Mouse (Mus musculus) lung, postnatal 0 days (tissue): Measurements from ENCODE around the gene Eps8. TPM values are rescaled to one million over a fixed set of nuclear protein-coding genes. Genes with fewer than 3 reads are reported as not detected.

Source experiments
- ATAC-seq: fragments of 200-750 bp; cut with Nextera tagmentation; 2 replicates; pipeline ENCODE4 v1.8.0; 2017; ENCODE audit warnings: moderate library complexity
- DNase-seq: peaks from one replicate; pipeline ENCODE4 v3.0.0-alpha.2; 2016; ENCODE audit warnings: low spot score
- H3K27ac ChIP-seq: fragments of 300-500 bp; sonication (generic); 2 replicates; pipeline ENCODE4 v1.5.1; 2014; ENCODE audit warnings: antibody characterized with exemption, mild to moderate bottlenecking, low read length, mixed read lengths
- H3K27me3 ChIP-seq: fragments of 300-500 bp; sonication (generic); replicated peaks from 2 replicates; pipeline ENCODE4 v1.6.1; 2014; ENCODE audit warnings: low read length, mixed read lengths; ENCODE audit not compliant: insufficient read depth
- H3K36me3 ChIP-seq: fragments of 300-500 bp; sonication (generic); 2 replicates; pipeline ENCODE4 v1.6.1; 2014; ENCODE audit warnings: low read length, mixed read lengths; ENCODE audit not compliant: insufficient read depth
- H3K4me1 ChIP-seq: fragments of 300-500 bp; sonication (generic); 2 replicates; pipeline ENCODE4 v1.6.1; 2014; ENCODE audit warnings: antibody characterized with exemption, low read depth, low read length, mixed read lengths; ENCODE audit not compliant: insufficient read depth
- H3K4me2 ChIP-seq: fragments of 300-500 bp; sonication (generic); replicated peaks from 2 replicates; pipeline ENCODE4 v1.6.1; 2014; ENCODE audit warnings: low read depth, mild to moderate bottlenecking, low read length, moderate library complexity, mixed read lengths
- H3K4me3 ChIP-seq: fragments of 300-500 bp; sonication (generic); 2 replicates; pipeline ENCODE4 v1.5.1; 2014; ENCODE audit warnings: low read depth, low read length
- H3K9ac ChIP-seq: fragments of 300-500 bp; sonication (generic); replicated peaks from 2 replicates; pipeline ENCODE4 v1.6.1; 2014; ENCODE audit warnings: low read depth, mild to moderate bottlenecking
- H3K9me3 ChIP-seq: fragments of 300-500 bp; sonication (generic); 2 replicates; pipeline ENCODE4 v1.6.1; 2016; ENCODE audit warnings: low read length, mixed read lengths
- CTCF ChIP-seq: IDR thresholded peaks from 2 replicates; pipeline ENCODE4 v1.5.1; 2016; ENCODE audit warnings: antibody characterized with exemption, mild to moderate bottlenecking
- EP300 ChIP-seq: IDR thresholded peaks from 2 replicates; pipeline ENCODE4 v1.6.1; 2016; ENCODE audit warnings: antibody characterized with exemption, mild to moderate bottlenecking, control low read depth
- WGBS: fragments of 180-500 bp; shearing (Covaris S2); extraction: QIAGEN DNeasy Blood & Tissue Kit; methylation state at CpG from one replicate; pipeline ENCODE4 v1.1.7; 2014; 5-methylcytosine and 5-hydroxymethylcytosine counted together
- polyA plus RNA-seq: library from polyadenylated mRNA; unstranded; fragments of >200 nt; fragmentation: Nextera tagmentation; extraction: Ambion mirVana; gene quantifications from 2 replicates; pipeline ENCODE4 v1.2.1, GENCODE M21; 2015

Gene Eps8
- polyA plus RNA-seq, 1 experiment from 2014 or later, result 27.8 TPM

- Histone ChIP-seq H3K4me2 (0 out of 2 replicates have a peak overlapping the region, but pooled peaks have one; percentile 5), H3K9ac (no peak overlapping the region)
These were observed 94.3 kb downstream of the Eps8 start for GRCm38 (mm10) chr6:137560358-137560859.

GRCm38 (mm10) chr6:137558840-137559239 is 95.8 kb downstream of the Eps8 start:
- ATAC-seq (peak; percentile 67), DNase-seq (peak; percentile 74)
- peaks cover 3% of the 10 kb centered on the region; the same call in 1 of the 2 replicates for H3K4me1 ChIP-seq
- no peak overlapping the region for H3K4me3 ChIP-seq
- H3K9ac ChIP-seq, result no peak overlapping the region
- H3K4me2 ChIP-seq, result 0 out of 2 replicates have a peak overlapping the region, but pooled peaks have one; percentile 8
- WGBS, result 55% methylated on average over 13 of the region's 13 CpGs
- no peaks in the 10 kb centered on the region for H3K27me3 ChIP-seq
- no peaks in the 10 kb centered on the region for H3K36me3 ChIP-seq
- 0 out of 2 replicates have a peak overlapping the region, but pooled peaks have one; percentile 20 for H3K27ac ChIP-seq
- H3K9me3 ChIP-seq, result no peaks in the 10 kb centered on the region
- peak; percentile 46 for TF ChIP-seq EP300
- TF ChIP-seq CTCF, result no peak

More at GRCm38 (mm10) chr6:137560358-137560859, 94.3 kb downstream of the Eps8 start:
- H3K4me3 ChIP-seq, result no peak overlapping the region
- peak; percentile 61 for ATAC-seq
- peak; percentile 82 for DNase-seq
- no peaks in the 10 kb centered on the region for H3K9me3 ChIP-seq
- peaks cover 3% of the 10 kb centered on the region; the same call in 1 of the 2 replicates for H3K4me1 ChIP-seq
- WGBS, result 30% methylated on average over 12 of the region's 12 CpGs
- no peaks in the 10 kb centered on the region for H3K27me3 ChIP-seq
- no peaks in the 10 kb centered on the region for H3K36me3 ChIP-seq
- peak overlapping the region; percentile 58; the same call in 1 of the 2 replicates for H3K27ac ChIP-seq
- TF ChIP-seq CTCF, result no peak
- 0 out of 2 replicates have a peak, but pooled peaks have one; percentile 23 for TF ChIP-seq EP300

- no peak overlapping the region for H3K4me2 ChIP-seq
- no peak overlapping the region for H3K9ac ChIP-seq
- no peak overlapping the region for H3K27ac ChIP-seq
- TF ChIP-seq EP300, result no peak
- no peak for TF ChIP-seq CTCF
- H3K4me1 ChIP-seq, result peaks cover 3% of the 10 kb centered on the region; the same call in 1 of the 2 replicates
- no peaks in the 10 kb centered on the region for H3K36me3 ChIP-seq
- DNase-seq, result no peak
- no peak for ATAC-seq
- no peaks in the 10 kb centered on the region for H3K27me3 ChIP-seq
- 24% methylated on average over 2 of the region's 2 CpGs for WGBS
- H3K4me3 ChIP-seq, result no peak overlapping the region
- H3K9me3 ChIP-seq, result no peaks in the 10 kb centered on the region
These were observed 97.0 kb downstream of the Eps8 start for GRCm38 (mm10) chr6:137557671-137558070.

- ATAC-seq (no peak), DNase-seq (no peak)
- Histone ChIP-seq H3K9ac (no peak overlapping the region), H3K9me3 (no peaks in the 10 kb centered on the region), H3K36me3 (no peaks in the 10 kb centered on the region), H3K4me1 (peaks cover 3% of the 10 kb centered on the region; the same call in 1 of the 2 replicates), H3K4me3 (no peak overlapping the region), H3K27ac (no peak overlapping the region), H3K4me2 (no peak overlapping the region), H3K27me3 (no peaks in the 10 kb centered on the region)
- TF ChIP-seq EP300 (no peak), CTCF (no peak)
- 86% methylated on average over 4 of the region's 4 CpGs for WGBS
These were observed 97.5 kb downstream of the Eps8 start for GRCm38 (mm10) chr6:137557159-137557558.

GRCm38 (mm10) chr6:137556636-137557035 is 98.0 kb downstream of the Eps8 start:
- no peaks in the 10 kb centered on the region for H3K36me3 ChIP-seq
- TF ChIP-seq CTCF, result no peak
- H3K4me2 ChIP-seq, result no peak overlapping the region
- DNase-seq (no peak), ATAC-seq (no peak)
- no peak overlapping the region for H3K4me3 ChIP-seq
- H3K9me3 ChIP-seq, result no peaks in the 10 kb centered on the region
- peaks cover 3% of the 10 kb centered on the region; the same call in 1 of the 2 replicates for H3K4me1 ChIP-seq
- WGBS, result 90% methylated on average over 5 of the region's 5 CpGs
- no peak overlapping the region for H3K27ac ChIP-seq
- no peak overlapping the region for H3K9ac ChIP-seq
- H3K27me3 ChIP-seq, result no peaks in the 10 kb centered on the region

GRCm38 (mm10) chr6:137550181-137550580 is 104.5 kb downstream of the Eps8 start:
- peak; percentile 42; the same call in 1 of the 2 replicates for TF ChIP-seq EP300
- no peak for TF ChIP-seq CTCF
- DNase-seq (peak; percentile 76), ATAC-seq (peak; percentile 89)
- H3K4me2 ChIP-seq, result no peak overlapping the region
- H3K27ac ChIP-seq, result no peak overlapping the region
- H3K4me1 ChIP-seq, result no peaks in the 10 kb centered on the region; the same call in 1 of the 2 replicates
- no peaks in the 10 kb centered on the region for H3K27me3 ChIP-seq
- no peak overlapping the region for H3K4me3 ChIP-seq
- H3K9ac ChIP-seq, result no peak overlapping the region
- no peaks in the 10 kb centered on the region for H3K36me3 ChIP-seq
- no peaks in the 10 kb centered on the region for H3K9me3 ChIP-seq
- WGBS, result 35% methylated on average over 8 of the region's 8 CpGs
